Comparison of ENCODE assay signal across 32 mouse cellular contexts in genomic region chr3:101016050-101016449, GRCm38 (mm10). TPM values are rescaled to one million over a fixed set of nuclear protein-coding genes. Genes with fewer than 3 reads are reported as not detected.
DNase-seq lines count a peak whose midpoint lies in the region; ATAC-seq lines count a peak whose summit lies in the region.
"Had no signal": no experiment of that assay in that cellular context is flagged by ENCODE, and none has a peak within 500 bp of the region (broad histone marks: within the 10 kb centered on the region; RNA-seq: fewer than 3 reads in every experiment).

No protein-coding gene starts in this region.

- H3K27me3 ChIP-seq in heart, embryonic 15.5 days = no peaks in the 10 kb centered on the region
- H3K27me3 ChIP-seq: embryonic facial prominence, embryonic 12.5 days; embryonic facial prominence, embryonic 15.5 days; heart, embryonic 12.5 days; hindbrain, embryonic 12.5 days had no signal

- H3K36me3 ChIP-seq in heart, embryonic 15.5 days = no peaks in the 10 kb centered on the region
- H3K36me3 ChIP-seq: embryonic facial prominence, embryonic 12.5 days; embryonic facial prominence, embryonic 15.5 days; heart, embryonic 12.5 days; hindbrain, embryonic 12.5 days had no signal

- no peak for ATAC-seq in heart, embryonic 15.5 days (replicated peaks; ENCODE audit: insufficient number of reproducible peaks, insufficient read depth, low FRiP score, low read depth)
- ATAC-seq: activated CD4-positive, CD25-positive, alpha-beta regulatory T cell, adult 4 months; CD4-positive, CD25-positive, alpha-beta regulatory T cell, adult 4 months; forebrain, embryonic 14.5 days; forebrain, postnatal 0 days; hindbrain, postnatal 0 days; inflammation-experienced regulatory T-cells, adult 6 months; intestine, embryonic 16.5 days had no signal

- no peak overlapping the region for H3K9ac ChIP-seq in heart, embryonic 15.5 days
- H3K9ac ChIP-seq: embryonic facial prominence, embryonic 12.5 days; embryonic facial prominence, embryonic 15.5 days; forebrain, postnatal 0 days; heart, embryonic 12.5 days; hindbrain, embryonic 12.5 days had no signal

- intact Hi-C loops in heart, postnatal 25 days (cut with DNase I) = no loop called here

- H3K9me3 ChIP-seq in heart, embryonic 15.5 days (replicated peaks) = no peaks in the 10 kb centered on the region
- H3K9me3 ChIP-seq: embryonic facial prominence, embryonic 12.5 days; embryonic facial prominence, embryonic 15.5 days; heart, embryonic 12.5 days; hindbrain, embryonic 12.5 days had no signal

- H3K4me1 ChIP-seq in heart, embryonic 15.5 days (replicated peaks) = peaks cover 32% of the 10 kb centered on the region

- WGBS in heart, embryonic 15.5 days = 88% methylated on average over 7 of the region's 7 CpGs

- no peak overlapping the region for H3K4me3 ChIP-seq in heart, embryonic 15.5 days
- H3K4me3 ChIP-seq: embryonic facial prominence, embryonic 12.5 days; embryonic facial prominence, embryonic 15.5 days; gastrocnemius, adult 2 months; heart, embryonic 12.5 days; hindbrain, embryonic 12.5 days had no signal

- DNase-seq in adrenal gland, adult 2 months = peak; percentile 52
- DNase-seq in adrenal gland, postnatal 4 days (ENCODE audit: low spot score in 2 of 2) = no peak
- no peak for DNase-seq in heart, postnatal 25 days (ENCODE audit: low spot score)
- DNase-seq in 3T3-L1 (ENCODE audit: low read depth, low spot score) = peak; percentile 22
- peak; percentile 90 for DNase-seq in Muller cell, postnatal 12 days (ENCODE audit: inconsistent ontology term)
- no peak for DNase-seq in yolk sac, embryonic 10.5 days (ENCODE audit: low spot score)
- DNase-seq in right cerebral cortex, postnatal 4 days = no peak
- DNase-seq: adrenal gland, postnatal 14 days; cerebellum, adult 11 months; cerebellum, adult 2 months; cerebellum, adult 9-11 months; cerebellum, postnatal 25 days; forebrain, postnatal 0 days; gastrocnemius, adult 2 months; gastrocnemius, postnatal 14 days; heart, adult 18-20 months; heart, postnatal 14 days; kidney, adult 18-20 months; kidney, adult 9 months had no signal

- H3K27ac ChIP-seq in heart, embryonic 15.5 days = 0 out of 2 replicates have a peak overlapping the region, but pooled peaks have one; percentile 18
- H3K27ac ChIP-seq: embryonic facial prominence, embryonic 12.5 days; embryonic facial prominence, embryonic 15.5 days; gastrocnemius, adult 2 months; hindbrain, embryonic 12.5 days; hindbrain, postnatal 0 days had no signal

- no peak overlapping the region for H3K4me2 ChIP-seq in heart, embryonic 15.5 days
- H3K4me2 ChIP-seq: embryonic facial prominence, embryonic 12.5 days; embryonic facial prominence, embryonic 15.5 days; heart, embryonic 12.5 days; hindbrain, embryonic 12.5 days had no signal

RNA-seq across cellular contexts. Expression of gene Cd101, which starts 13.3 kb away (rescaled TPM):
- total RNA-seq in adrenal gland, adult 2 months (2021) = under 1 TPM; 0.20 to 0.24 TPM
- polyA plus RNA-seq in adrenal gland, adult 2 months (2012; rRNA removed) = 0.04 and 0.13 TPM in 2 replicates
- under 1 TPM; 0.08 to 0.25 TPM for total RNA-seq in adrenal gland, postnatal 4 days (2021)
- 0.27 and 0.33 TPM in 2 replicates for polyA plus RNA-seq in heart, embryonic 15.5 days (2015; fragmentation: Nextera tagmentation; extraction: Ambion mirVana)
- under 1 TPM; 0.23 to 0.25 TPM for total RNA-seq in heart, postnatal 25 days (2021)
- total RNA-seq: common myeloid progenitor, adult 5-6 weeks; MEL had no signal
- polyA plus RNA-seq: forebrain, embryonic 14.5 days; hindbrain, embryonic 12.5 days had no signal

RNA-seq across cellular contexts. Expression of gene Ttf2, which starts 46.6 kb away (rescaled TPM):
- total RNA-seq in adrenal gland, adult 2 months (2021) = 1 to 10 TPM; 8.6 to 9.2 TPM
- polyA plus RNA-seq in adrenal gland, adult 2 months (2012; rRNA removed) = 2.9 and 3.2 TPM in 2 replicates
- 10 to 100 TPM; 15.1 to 16.5 TPM for total RNA-seq in adrenal gland, postnatal 4 days (2021)
- 8.2 and 10.8 TPM in 2 replicates for polyA plus RNA-seq in heart, embryonic 15.5 days (2015; fragmentation: Nextera tagmentation; extraction: Ambion mirVana)
- total RNA-seq in heart, postnatal 25 days (2021) = 1 to 10 TPM; 2.1 to 2.5 TPM

Comparison
In these comparisons a context has a peak if more than half of its experiments do, and no peak if none do; other contexts are left out.
1. DNase-seq: peak in adrenal gland, adult 2 months (single experiment), 3T3-L1 (single experiment) and Muller cell, postnatal 12 days (single experiment); none in adrenal gland, postnatal 4 days (0 of 2), heart, postnatal 25 days (single experiment), yolk sac, embryonic 10.5 days (single experiment) and right cerebral cortex, postnatal 4 days (single experiment).